Mouse (Mus musculus) CH12.LX (cell line): Measurements from ENCODE around the gene Asic4. TPM values are rescaled to one million over a fixed set of nuclear protein-coding genes. Genes with fewer than 3 reads are reported as not detected.

Experiments
- DNase-seq: peaks from one replicate; pipeline ENCODE4 v3.0.0-alpha.2; 2013; ENCODE audit errors: extremely low read depth
- H3K27ac ChIP-seq: 2 replicates; pipeline ENCODE4 v1.5.1; 2012; ENCODE audit warnings: low read depth, mild to moderate bottlenecking, control low read depth, moderate library complexity; ENCODE audit not compliant: insufficient read depth
- H3K27me3 ChIP-seq: replicated peaks from 2 replicates; pipeline ENCODE3; 2012; ENCODE audit warnings: inconsistent platforms
- H3K36me3 ChIP-seq, 2 experiments: replicated peaks in 1 of 2; 2 replicates each; pipeline versions ENCODE3 to v1.6.1; 2012; ENCODE audit warnings: inconsistent platforms in 1 of 2, low read length in 1 of 2, mild to moderate bottlenecking in 1 of 2, mixed read lengths in 1 of 2, moderate library complexity in 1 of 2; ENCODE audit not compliant: control insufficient read depth in 1 of 2, insufficient read depth in 1 of 2
- H3K4me1 ChIP-seq, 2 experiments: 2 replicates each; pipeline ENCODE4 v1.6.1; 2012; ENCODE audit warnings: inconsistent platforms in 1 of 2, moderate library complexity in 1 of 2; ENCODE audit not compliant: insufficient read depth in 2 of 2, control insufficient read depth in 1 of 2
- H3K4me2 ChIP-seq: 2 replicates; pipeline ENCODE4 v1.6.1; 2012; ENCODE audit warnings: low read depth, mild to moderate bottlenecking, control low read depth; ENCODE audit not compliant: poor library complexity, insufficient read depth, severe bottlenecking
- H3K4me3 ChIP-seq, 3 experiments: fragments of 150-350 bp in 1 of 3; sonication (generic) in 1 of 3; replicated peaks in 1 of 3; 2 replicates each; pipeline versions ENCODE3 to v1.5.1; 2011 to 2012; ENCODE audit warnings: low read depth in 2 of 3, low read length in 2 of 3, mild to moderate bottlenecking in 2 of 3, moderate library complexity in 2 of 3, control low read depth in 1 of 3, improper control_type of control experiment in 1 of 3, inconsistent platforms in 1 of 3, mixed read lengths in 1 of 3; ENCODE audit not compliant: poor library complexity in 1 of 3
- H3K79me2 ChIP-seq: replicated peaks from 2 replicates; pipeline ENCODE4 v1.6.1; 2012; ENCODE audit warnings: mild to moderate bottlenecking, moderate library complexity; ENCODE audit not compliant: control insufficient read depth, poor library complexity, insufficient read depth, severe bottlenecking; ENCODE audit errors: extremely low read depth
- H3K9ac ChIP-seq: 2 replicates; pipeline ENCODE4 v1.6.1; 2012; ENCODE audit warnings: low read depth, mild to moderate bottlenecking, control low read depth, moderate library complexity; ENCODE audit not compliant: insufficient read depth
- H3K9me3 ChIP-seq: replicated peaks from 2 replicates; pipeline ENCODE3; 2012; ENCODE audit warnings: low read length, inconsistent platforms, mixed read lengths
- CHD1 ChIP-seq: IDR thresholded peaks from 2 replicates; pipeline ENCODE4 v1.6.1; 2012; ENCODE audit warnings: low read depth, low read length, improper control_type of control experiment, inconsistent platforms
- CHD2 ChIP-seq: IDR thresholded peaks from 2 replicates; pipeline ENCODE4 v1.6.1; 2011; ENCODE audit warnings: low read length, improper control_type of control experiment
- E2F4 ChIP-seq: IDR thresholded peaks from 2 replicates; pipeline ENCODE4 v1.6.1; 2011; ENCODE audit warnings: low read depth, low read length, improper control_type of control experiment; ENCODE audit not compliant: insufficient replicate concordance
- EP300 ChIP-seq: IDR thresholded peaks from 2 replicates; pipeline ENCODE4 v1.6.1; 2011; ENCODE audit warnings: low read length, improper control_type of control experiment
- GABPA ChIP-seq: IDR thresholded peaks from 2 replicates; pipeline ENCODE4 v1.6.1; 2012; ENCODE audit warnings: low read depth, low read length, improper control_type of control experiment, inconsistent platforms; ENCODE audit not compliant: insufficient replicate concordance
- HCFC1 ChIP-seq: IDR thresholded peaks from 2 replicates; pipeline ENCODE4 v1.6.1; 2012; ENCODE audit warnings: low read depth, mild to moderate bottlenecking, inconsistent platforms, low read length, improper control_type of control experiment
- JUND ChIP-seq: conservative IDR thresholded peaks from 2 replicates; pipeline ENCODE4 v1.6.1; 2011; ENCODE audit warnings: low read depth, low read length, improper control_type of control experiment
- MAX ChIP-seq: IDR thresholded peaks from 2 replicates; pipeline ENCODE4 v1.6.1; 2011; ENCODE audit warnings: low read length, improper control_type of control experiment
- MAZ ChIP-seq: IDR thresholded peaks from 2 replicates; pipeline ENCODE4 v1.6.1; 2012; ENCODE audit warnings: low read depth, mild to moderate bottlenecking, inconsistent platforms, low read length, improper control_type of control experiment, moderate library complexity
- MEF2A ChIP-seq: IDR thresholded peaks from 2 replicates; pipeline ENCODE4 v1.6.1; 2014; ENCODE audit warnings: low read depth, mild to moderate bottlenecking, inconsistent platforms, low read length, improper control_type of control experiment, borderline replicate concordance
- MYC ChIP-seq: IDR thresholded peaks from 2 replicates; pipeline ENCODE4 v1.6.1; 2011; ENCODE audit warnings: low read depth, mild to moderate bottlenecking, improper control_type of control experiment, low read length
- PAX5 ChIP-seq: IDR thresholded peaks from 2 replicates; pipeline ENCODE4 v1.6.1; 2012; ENCODE audit warnings: low read length, inconsistent platforms, mixed read lengths
- POLR2AphosphoS2 ChIP-seq: IDR thresholded peaks from 2 replicates; pipeline ENCODE4 v1.6.1; 2011; ENCODE audit warnings: low read depth, low read length, improper control_type of control experiment
- RAD21 ChIP-seq: IDR thresholded peaks from 2 replicates; pipeline ENCODE4 v1.6.1; 2011; ENCODE audit warnings: low read depth, mild to moderate bottlenecking, low read length, improper control_type of control experiment, moderate library complexity
- SIN3A ChIP-seq: IDR thresholded peaks from 2 replicates; pipeline ENCODE4 v1.6.1; 2012; ENCODE audit warnings: low read length, improper control_type of control experiment, inconsistent platforms
- UBTF ChIP-seq: IDR thresholded peaks from 2 replicates; pipeline ENCODE4 v1.6.1; 2012; ENCODE audit warnings: low read depth, mild to moderate bottlenecking, inconsistent platforms, low read length, improper control_type of control experiment, moderate library complexity
- USF1 ChIP-seq: IDR thresholded peaks from 2 replicates; pipeline ENCODE4 v1.6.1; 2014; ENCODE audit warnings: low read depth, mild to moderate bottlenecking, inconsistent platforms, low read length, improper control_type of control experiment
- USF2 ChIP-seq: conservative IDR thresholded peaks from 2 replicates; pipeline ENCODE4 v1.6.1; 2011; ENCODE audit warnings: low read depth, low read length, improper control_type of control experiment
- ZC3H11A ChIP-seq: IDR thresholded peaks from 2 replicates; pipeline ENCODE4 v1.6.1; 2012; ENCODE audit warnings: low read depth, mild to moderate bottlenecking, inconsistent platforms, low read length, improper control_type of control experiment
- dilution Hi-C: fragments of 300-500 bp; cut with MboI; formaldehyde crosslinking; loops from 2 replicates; pipeline ENCODE4 v1.14.3; 2020; ENCODE audit warnings: low sequenced_read_pairs; ENCODE audit not compliant: extremely low pct_unique_long_range_greater_than_20kb, extremely low pct_ligation_motif_present
- in situ Hi-C: fragments of 300-500 bp; cut with MboI; formaldehyde crosslinking; loops from 3 replicates; pipeline ENCODE4 v1.14.3; 2019; ENCODE audit warnings: low sequenced_read_pairs, low pct_ligation_motif_present, low pct_unique_long_range_greater_than_20kb, mixed read lengths
- polyA plus RNA-seq: library from polyadenylated mRNA; unstranded; fragments of >175 nt; gene quantifications from 2 replicates; pipeline ENCODE4 v1.2.1, GENCODE M21; 2012; ENCODE audit warnings: low read depth; ENCODE audit not compliant: insufficient read length
- total RNA-seq, 2 experiments: library from RNA; depleted of rRNA; stranded (reverse); fragments of 300-350 nt in 1 of 2; fragments of >200 nt in 1 of 2; gene quantifications; 2 replicates each; pipeline ENCODE4 v1.2.3; 2012 to 2014

Gene Asic4
- total and polyA plus RNA-seq, 3 experiments = not detected

DNA sequence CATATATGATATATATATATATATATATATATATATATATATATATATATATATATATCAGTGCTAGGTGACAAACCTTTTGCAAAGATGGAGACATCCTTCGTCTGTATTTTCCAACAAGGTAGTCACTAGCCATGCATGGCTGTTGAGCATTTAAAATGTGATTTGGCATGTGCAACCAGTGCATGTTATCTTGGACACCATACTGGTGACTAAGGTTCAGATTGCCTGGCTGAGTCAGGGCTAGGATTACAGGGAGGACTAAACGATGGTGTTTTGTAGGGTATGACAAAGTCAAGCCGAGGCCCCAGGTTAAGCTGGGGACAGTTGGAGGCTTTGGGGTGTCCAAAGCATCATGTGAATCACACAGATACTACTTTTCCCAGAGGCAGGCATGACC, 5.2 kb downstream of the Asic4 start:
- in situ Hi-C loops = loop anchor here (25.0 kb wide), 1 partner anchor 518 kb away; the partner anchor contains the start of gene Cfap65
- H3K4me3 ChIP-seq = no peak overlapping the region
- peaks cover 0 to 5% of the 10 kb centered on the region in 2 experiments; a peak in 1 of 4 replicates for H3K4me1 ChIP-seq
- H3K79me2 ChIP-seq = no peaks in the 10 kb centered on the region
- H3K27ac ChIP-seq = no peak overlapping the region
- TF ChIP-seq POLR2AphosphoS2 (no peak), MEF2A (no peak), USF1 (no peak), CHD1 (no peak), MYC (no peak), HCFC1 (no peak), JUND (no peak), UBTF (no peak), E2F4 (no peak)
- TF ChIP-seq, all 38 proteins: peak for 0
- H3K9ac ChIP-seq = no peak overlapping the region
- dilution Hi-C loops = no loop called here
- no peaks in the 10 kb centered on the region for H3K36me3 ChIP-seq
- H3K4me2 ChIP-seq = no peak overlapping the region
- H3K27me3 ChIP-seq = peaks cover 90% of the 10 kb centered on the region
- no peak for DNase-seq
- H3K9me3 ChIP-seq = no peaks in the 10 kb centered on the region

DNA sequence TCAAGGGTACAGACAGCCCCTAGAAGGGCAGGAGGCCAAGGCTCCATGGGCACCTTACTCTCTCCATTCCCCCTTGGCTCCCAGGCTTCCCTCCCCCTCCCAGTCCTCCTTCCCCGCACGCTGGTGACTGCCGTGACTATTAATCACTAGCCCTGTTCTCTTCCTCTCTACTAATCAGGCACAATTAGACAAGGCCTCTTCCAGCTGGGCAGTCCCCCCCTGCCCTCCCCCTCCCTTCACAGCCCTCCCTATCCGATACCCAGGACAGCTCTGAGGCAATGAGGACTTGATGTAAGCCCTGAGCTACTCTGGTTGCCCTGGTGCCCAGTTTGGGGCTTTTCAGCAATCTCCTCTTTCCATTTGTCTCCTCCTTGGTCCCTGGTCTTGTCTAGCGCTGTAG, 5.7 kb downstream of the Asic4 start:
- in situ Hi-C loops = loop anchor here (25.0 kb wide), 1 partner anchor 519 kb away; the partner anchor contains the start of gene Cfap65
- dilution Hi-C loops = no loop called here
- H3K27me3 ChIP-seq = peaks cover 84% of the 10 kb centered on the region

More for the DNA sequence above, 5.7 kb downstream of the Asic4 start:
- H3K9me3 ChIP-seq = no peaks in the 10 kb centered on the region
- no peak overlapping the region for H3K4me2 ChIP-seq
- DNase-seq = no peak
- H3K27ac ChIP-seq = no peak overlapping the region
- TF ChIP-seq MAX (no peak), GABPA (no peak), PAX5 (no peak), ZC3H11A (no peak), HCFC1 (no peak), USF2 (no peak), SIN3A (no peak), RAD21 (no peak), CHD2 (no peak), EP300 (no peak), MAZ (no peak), UBTF (no peak), CHD1 (no peak)
- no peaks in the 10 kb centered on the region for H3K79me2 ChIP-seq
- H3K4me3 ChIP-seq = no peak overlapping the region
- H3K4me1 ChIP-seq = peaks cover 0 to 5% of the 10 kb centered on the region in 2 experiments; a peak in 1 of 4 replicates
- H3K36me3 ChIP-seq = no peaks in the 10 kb centered on the region
- no peak overlapping the region for H3K9ac ChIP-seq
